Mouse (Mus musculus) erythroblast, embryonic 14.5 days (primary cell): ENCODE data around the gene Tiam1.

Experiments used
- GATA1 ChIP-seq: IDR thresholded peaks from 2 replicates; pipeline ENCODE4 v1.6.1; 2012; ENCODE audit warnings: low read length, inconsistent platforms, mixed read lengths
- TAL1 ChIP-seq: IDR thresholded peaks from 3 replicates; pipeline ENCODE4 v1.6.1; 2012; ENCODE audit warnings: low read length, inconsistent platforms, mixed read lengths

GRCm38 (mm10) chr16:89921370-89921769 lies 222.2 kb downstream of the Tiam1 start:
- TF ChIP-seq TAL1 (no peak), GATA1 (no peak)
